Mouse (Mus musculus): ENCODE measurements around the gene Dcaf5. TPM values are rescaled to one million over a fixed set of nuclear protein-coding genes. Genes with fewer than 3 reads are reported as not detected.
"Not testable (repeated sequence)": the region's sequence is repeated elsewhere in the genome, so short reads cannot be mapped to it uniquely, and the experiment has no call there.

Gene Dcaf5
- polyA plus RNA-seq, 1 experiment from 2014 or later = 12.9 TPM

DNA sequence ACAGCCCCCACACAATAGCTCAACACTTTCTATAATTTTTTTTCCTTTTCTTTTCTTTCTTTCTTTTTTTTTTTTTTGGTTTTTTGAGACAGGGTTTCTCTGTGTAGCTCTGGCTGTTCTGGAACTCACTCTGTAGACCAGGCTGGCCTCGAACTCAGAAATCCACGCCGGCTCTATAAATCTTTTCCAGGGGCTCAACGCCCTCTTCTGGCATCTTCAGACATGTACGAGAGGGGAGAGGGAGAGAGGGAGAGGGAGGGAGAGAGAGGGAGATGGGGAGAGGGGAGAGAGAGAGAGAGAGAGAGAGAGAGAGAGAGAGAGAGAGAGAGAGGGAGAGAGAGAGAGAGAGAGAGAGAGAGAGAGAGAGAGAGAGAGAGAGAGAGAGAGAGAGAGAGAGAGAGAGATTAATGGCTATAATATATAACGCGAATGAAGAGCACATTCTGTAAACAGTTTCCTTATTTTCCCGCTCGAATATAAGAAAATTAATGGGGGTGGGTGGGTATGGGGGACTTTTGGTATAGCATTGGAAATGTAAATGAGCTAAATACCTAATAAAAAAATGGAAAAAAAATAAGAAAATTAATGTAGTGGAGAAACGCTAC is 26.0 kb upstream of the Dcaf5 start:
- not testable (repeated sequence) for H3K27me3 ChIP-seq (ENCODE audit: control insufficient read depth, insufficient read depth, low read length); ATAC-seq (ENCODE audit: low FRiP score); H3K27ac ChIP-seq (ENCODE audit: low read depth, low read length); H3K36me3 ChIP-seq (ENCODE audit: control insufficient read depth, insufficient read depth, low read length); H3K9me3 ChIP-seq (ENCODE audit: control insufficient read depth, low read length); H3K4me1 ChIP-seq (ENCODE audit: control insufficient read depth, insufficient read depth, low read length); DNase-seq (ENCODE audit: low spot score, missing footprints)
- peak overlapping the region; percentile 90 for H3K4me3 ChIP-seq (ENCODE audit: low read depth, low read length)
- peak overlapping the region; percentile 90 for H3K9ac ChIP-seq (ENCODE audit: low read length)
- 9% methylated on average over 10 of the region's 10 CpGs for WGBS
- peak overlapping the region; percentile 55 for H3K4me2 ChIP-seq

DNA sequence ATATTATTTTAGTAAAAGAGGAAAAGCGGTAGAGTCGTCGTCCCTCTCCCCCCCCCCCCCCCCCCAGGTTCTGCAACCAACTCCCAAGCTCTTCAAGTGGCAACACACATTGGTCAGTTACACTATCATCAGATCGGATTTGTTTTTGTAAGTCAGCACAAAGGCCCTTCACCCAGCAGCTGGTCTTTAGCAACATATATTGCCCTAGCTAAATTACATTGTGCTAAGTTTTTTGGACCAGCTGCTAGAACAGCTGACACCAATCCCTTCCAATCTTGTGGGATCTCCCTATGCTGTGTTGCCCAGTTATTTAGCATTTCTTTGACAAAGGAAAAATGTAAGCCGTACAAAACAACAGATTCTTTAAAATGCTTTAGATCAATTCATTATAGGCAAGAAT is 21.6 kb upstream of the Dcaf5 start:
- Histone ChIP-seq H3K4me3 (ENCODE audit: low read depth, low read length) (no peak overlapping the region), H3K9me3 (ENCODE audit: control insufficient read depth, low read length) (no peaks in the 10 kb centered on the region), H3K4me1 (ENCODE audit: control insufficient read depth, insufficient read depth, low read length) (no peaks in the 10 kb centered on the region), H3K9ac (ENCODE audit: low read length) (no peak overlapping the region), H3K4me2 (no peak overlapping the region), H3K27ac (ENCODE audit: low read depth, low read length) (no peak overlapping the region), H3K36me3 (ENCODE audit: control insufficient read depth, insufficient read depth, low read length) (no peaks in the 10 kb centered on the region), H3K27me3 (ENCODE audit: control insufficient read depth, insufficient read depth, low read length) (no peaks in the 10 kb centered on the region)
- 78% methylated on average over 5 of the region's 5 CpGs for WGBS
- DNase-seq (ENCODE audit: low spot score, missing footprints) = no peak
- no peak for ATAC-seq (ENCODE audit: low FRiP score)

DNA sequence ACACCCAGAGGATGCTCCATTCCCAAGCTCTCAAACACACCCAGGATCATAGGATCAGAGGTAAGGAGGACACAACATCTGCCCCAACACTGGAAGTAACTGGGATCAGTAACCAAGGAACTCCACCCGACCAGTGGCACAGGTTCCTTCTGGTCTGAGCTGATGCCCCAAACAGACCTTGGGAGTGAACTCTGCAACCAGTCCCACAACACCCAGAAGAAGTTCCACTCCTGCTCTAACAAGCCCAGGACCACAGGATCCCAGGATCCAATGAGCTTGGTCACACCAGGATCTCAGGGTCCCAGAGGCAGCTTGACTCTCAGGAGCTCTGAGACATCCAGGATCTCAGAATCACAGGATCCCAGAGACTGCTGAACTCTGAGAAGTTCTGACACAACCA is 17.1 kb upstream of the Dcaf5 start:
- Histone ChIP-seq H3K4me2 (no peak overlapping the region), H3K4me3 (ENCODE audit: low read depth, low read length) (no peak overlapping the region), H3K9ac (ENCODE audit: low read length) (no peak overlapping the region), H3K4me1 (ENCODE audit: control insufficient read depth, insufficient read depth, low read length) (no peaks in the 10 kb centered on the region), H3K27ac (ENCODE audit: low read depth, low read length) (no peak overlapping the region), H3K9me3 (ENCODE audit: control insufficient read depth, low read length) (no peaks in the 10 kb centered on the region), H3K36me3 (ENCODE audit: control insufficient read depth, insufficient read depth, low read length) (no peaks in the 10 kb centered on the region), H3K27me3 (ENCODE audit: control insufficient read depth, insufficient read depth, low read length) (no peaks in the 10 kb centered on the region)
- ATAC-seq (ENCODE audit: low FRiP score) = no peak
- 87% methylated on average over 1 of the region's 1 CpGs for WGBS
- DNase-seq (ENCODE audit: low spot score, missing footprints) = no peak

DNA sequence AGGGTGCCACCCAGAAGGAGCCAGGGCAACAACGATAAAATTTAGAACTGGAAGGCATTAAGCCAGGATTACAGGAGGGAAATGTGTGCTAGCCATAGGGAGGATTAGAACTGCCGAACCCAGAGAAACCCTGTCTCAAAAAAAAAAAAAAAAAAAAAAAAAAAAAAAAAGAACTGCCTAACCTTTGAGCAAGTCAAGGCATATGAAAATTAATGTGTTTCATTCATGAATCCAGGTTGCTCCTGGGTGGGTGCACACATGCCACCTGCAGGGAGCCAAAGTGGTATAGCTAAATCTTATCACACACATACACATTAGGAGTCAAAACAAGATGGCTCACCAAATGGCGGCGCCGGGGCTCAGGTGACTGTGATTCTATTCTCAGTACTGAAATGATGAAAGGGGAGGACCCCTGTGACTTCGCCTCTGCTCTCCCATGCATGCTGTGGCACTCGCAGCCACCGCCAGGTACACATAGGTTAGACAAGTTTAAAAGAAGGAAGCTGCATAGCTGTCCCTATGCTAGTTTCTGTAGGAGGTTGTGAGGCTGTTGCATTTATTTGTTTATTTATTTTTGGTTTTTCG is 8.2 kb upstream of the Dcaf5 start:
- no peaks in the 10 kb centered on the region for H3K4me1 ChIP-seq (ENCODE audit: control insufficient read depth, insufficient read depth, low read length)
- no peak overlapping the region for H3K4me2 ChIP-seq
- H3K9me3 ChIP-seq (ENCODE audit: control insufficient read depth, low read length) = no peaks in the 10 kb centered on the region
- H3K9ac ChIP-seq (ENCODE audit: low read length) = no peak overlapping the region
- H3K27me3 ChIP-seq (ENCODE audit: control insufficient read depth, insufficient read depth, low read length) = no peaks in the 10 kb centered on the region
- DNase-seq (ENCODE audit: low spot score, missing footprints) = peak; percentile 4
- no peak overlapping the region for H3K27ac ChIP-seq (ENCODE audit: low read depth, low read length)
- ATAC-seq (ENCODE audit: low FRiP score) = no peak
- WGBS = 87% methylated on average over 9 of the region's 9 CpGs
- H3K36me3 ChIP-seq (ENCODE audit: control insufficient read depth, insufficient read depth, low read length) = no peaks in the 10 kb centered on the region
- no peak overlapping the region for H3K4me3 ChIP-seq (ENCODE audit: low read depth, low read length)

DNA sequence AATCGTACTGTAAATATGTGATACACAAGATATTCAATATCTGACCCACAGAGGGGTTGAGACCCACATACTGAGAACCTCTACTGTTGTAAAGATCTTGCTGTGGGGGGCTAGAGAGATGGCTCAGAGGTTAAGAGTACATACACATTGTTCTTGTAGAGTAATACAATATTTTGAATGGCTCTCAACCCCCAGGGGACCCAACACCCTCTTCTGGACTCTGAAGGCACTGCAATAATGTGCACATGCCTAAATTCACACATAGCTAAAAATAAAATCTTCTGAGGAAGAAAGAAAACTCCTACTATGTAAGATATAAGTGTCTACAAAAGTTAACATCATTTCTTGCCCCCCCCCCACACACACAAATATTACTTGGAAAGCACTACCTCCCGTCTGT is 4.6 kb upstream of the Dcaf5 start:
- no peak for ATAC-seq (ENCODE audit: low FRiP score)
- H3K27ac ChIP-seq (ENCODE audit: low read depth, low read length) = no peak overlapping the region
- WGBS = 74% methylated on average over 2 of the region's 2 CpGs
- no peaks in the 10 kb centered on the region for H3K9me3 ChIP-seq (ENCODE audit: control insufficient read depth, low read length)
- no peak overlapping the region for H3K4me3 ChIP-seq (ENCODE audit: low read depth, low read length)
- no peaks in the 10 kb centered on the region for H3K36me3 ChIP-seq (ENCODE audit: control insufficient read depth, insufficient read depth, low read length)
- peak; percentile 45 for DNase-seq (ENCODE audit: low spot score, missing footprints)
- H3K4me2 ChIP-seq = no peak overlapping the region
- H3K4me1 ChIP-seq (ENCODE audit: control insufficient read depth, insufficient read depth, low read length) = peaks cover 4% of the 10 kb centered on the region; the same call in 1 of the 2 replicates
- no peak overlapping the region for H3K9ac ChIP-seq (ENCODE audit: low read length)
- H3K27me3 ChIP-seq (ENCODE audit: control insufficient read depth, insufficient read depth, low read length) = no peaks in the 10 kb centered on the region

DNA sequence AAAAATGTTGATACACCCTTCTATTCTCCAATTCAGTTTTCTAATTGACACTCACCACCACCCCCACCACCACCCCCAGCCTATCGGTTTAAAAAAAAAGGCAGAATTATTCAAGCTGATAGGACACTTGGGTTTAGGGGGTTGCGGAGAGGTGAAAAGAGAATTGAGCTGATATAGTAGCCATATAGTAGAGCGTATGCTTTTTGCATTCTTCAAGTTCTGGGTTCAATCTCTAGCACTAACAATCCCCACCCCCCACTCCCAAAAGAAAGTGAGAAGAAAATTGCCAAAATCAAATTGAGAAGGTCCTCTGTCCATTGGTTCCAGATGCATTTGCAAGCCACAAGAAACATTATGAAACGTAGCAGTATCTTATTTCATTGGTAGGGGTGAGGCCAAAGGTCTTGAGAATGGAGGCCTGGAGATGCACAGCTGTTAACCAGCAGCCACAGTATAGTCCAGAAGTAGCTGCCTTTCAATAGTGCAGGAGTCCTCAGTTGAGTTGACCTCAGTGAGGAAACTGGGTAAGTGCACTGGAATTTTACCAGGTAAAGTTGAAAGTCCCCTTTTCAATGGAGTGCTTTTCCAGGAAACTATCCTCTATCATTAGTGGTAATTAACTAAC is 762 bp upstream of the Dcaf5 start:
- WGBS = 23% methylated on average over 4 of the region's 4 CpGs
- peak; percentile 93 for DNase-seq (ENCODE audit: low spot score, missing footprints)
- H3K27ac ChIP-seq (ENCODE audit: low read depth, low read length) = peak overlapping the region; percentile 96
- H3K9me3 ChIP-seq (ENCODE audit: control insufficient read depth, low read length) = no peaks in the 10 kb centered on the region
- ATAC-seq (ENCODE audit: low FRiP score) = no peak
- peak overlapping the region; percentile 88 for H3K4me3 ChIP-seq (ENCODE audit: low read depth, low read length)
- H3K4me1 ChIP-seq (ENCODE audit: control insufficient read depth, insufficient read depth, low read length) = peaks cover 9% of the 10 kb centered on the region; the same call in 1 of the 2 replicates
- H3K4me2 ChIP-seq = peak overlapping the region; percentile 68
- H3K9ac ChIP-seq (ENCODE audit: low read length) = peak overlapping the region; percentile 94
- H3K36me3 ChIP-seq (ENCODE audit: control insufficient read depth, insufficient read depth, low read length) = no peaks in the 10 kb centered on the region
- H3K27me3 ChIP-seq (ENCODE audit: control insufficient read depth, insufficient read depth, low read length) = no peaks in the 10 kb centered on the region

DNA sequence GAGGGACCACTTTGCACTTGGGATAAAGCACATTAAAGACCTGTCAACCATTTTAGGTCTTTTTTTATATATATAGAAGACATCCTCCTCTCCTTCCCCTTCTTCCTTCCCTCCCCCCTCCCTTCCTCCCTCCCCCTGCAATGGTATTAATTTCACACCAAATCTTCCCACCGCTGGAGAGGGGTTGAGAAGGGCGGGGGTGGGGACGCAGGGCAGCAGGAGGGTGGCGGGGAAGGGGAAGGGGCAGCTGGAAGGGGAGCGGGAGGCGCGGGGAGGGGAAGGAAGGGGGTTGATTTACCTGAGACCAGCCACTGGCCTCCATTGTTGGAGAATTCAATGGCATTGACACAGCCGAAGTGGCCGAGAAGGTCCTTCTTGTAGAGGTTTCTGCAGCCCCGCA is 514 bp downstream of the Dcaf5 start:
- peak overlapping the region; percentile 68 for H3K4me2 ChIP-seq
- H3K9me3 ChIP-seq (ENCODE audit: control insufficient read depth, low read length) = no peaks in the 10 kb centered on the region
- DNase-seq (ENCODE audit: low spot score, missing footprints) = peak; percentile 95
- H3K36me3 ChIP-seq (ENCODE audit: control insufficient read depth, insufficient read depth, low read length) = no peaks in the 10 kb centered on the region
- peaks cover 9% of the 10 kb centered on the region; the same call in 1 of the 2 replicates for H3K4me1 ChIP-seq (ENCODE audit: control insufficient read depth, insufficient read depth, low read length)
- H3K27ac ChIP-seq (ENCODE audit: low read depth, low read length) = peak overlapping the region; percentile 96
- 0% methylated on average over 9 of the region's 10 CpGs for WGBS
- no peaks in the 10 kb centered on the region for H3K27me3 ChIP-seq (ENCODE audit: control insufficient read depth, insufficient read depth, low read length)
- peak overlapping the region; percentile 88 for H3K4me3 ChIP-seq (ENCODE audit: low read depth, low read length)
- peak; percentile 22; the same call in 1 of the 2 replicates for ATAC-seq (ENCODE audit: low FRiP score)
- peak overlapping the region; percentile 94 for H3K9ac ChIP-seq (ENCODE audit: low read length)

DNA sequence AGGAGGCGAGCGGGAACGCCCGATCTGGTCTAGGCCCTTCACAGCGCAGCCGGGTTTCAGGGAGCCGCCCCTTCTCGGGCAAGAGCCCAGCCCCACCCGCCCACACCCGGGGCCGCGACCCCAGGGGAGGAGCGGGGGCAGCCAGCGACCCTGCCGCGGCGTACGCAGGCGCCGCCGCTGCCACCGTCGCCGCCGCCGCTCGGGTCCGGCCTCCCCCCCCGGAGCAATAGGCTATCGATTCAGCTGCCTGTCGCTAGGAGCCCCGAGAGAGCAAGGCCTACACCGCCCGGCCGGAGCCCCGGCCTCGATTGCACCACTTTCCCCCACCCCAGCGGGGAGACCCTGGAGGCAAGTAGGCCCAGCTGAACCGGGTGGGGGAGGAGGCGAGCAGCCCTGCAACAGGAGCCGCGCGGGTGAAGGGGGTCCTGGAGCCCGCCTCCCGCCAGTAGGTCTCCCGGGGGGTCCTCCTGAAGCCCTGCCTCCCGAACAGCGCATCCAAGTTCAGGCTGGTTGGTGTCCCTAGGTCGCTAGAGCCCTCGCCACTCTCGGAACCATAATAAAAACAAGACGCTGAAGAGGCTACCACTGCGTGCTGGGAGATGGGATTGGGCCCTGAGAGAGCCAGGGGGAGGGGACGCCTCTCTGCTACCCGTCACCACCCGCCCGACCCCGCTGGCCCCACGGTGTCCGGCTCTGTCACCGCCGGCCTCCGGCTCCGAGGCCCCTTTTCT is 1.3 kb downstream of the Dcaf5 start:
- peak overlapping the region; percentile 94 for H3K9ac ChIP-seq (ENCODE audit: low read length)
- ATAC-seq (ENCODE audit: low FRiP score) (peak; percentile 77), DNase-seq (ENCODE audit: low spot score, missing footprints) (peak; percentile 98)
- peak overlapping the region; percentile 68 for H3K4me2 ChIP-seq
- H3K27me3 ChIP-seq (ENCODE audit: control insufficient read depth, insufficient read depth, low read length) = no peaks in the 10 kb centered on the region
- H3K4me1 ChIP-seq (ENCODE audit: control insufficient read depth, insufficient read depth, low read length) = peaks cover 9% of the 10 kb centered on the region; the same call in 1 of the 2 replicates
- peak overlapping the region; percentile 96 for H3K27ac ChIP-seq (ENCODE audit: low read depth, low read length)
- H3K9me3 ChIP-seq (ENCODE audit: control insufficient read depth, low read length) = no peaks in the 10 kb centered on the region
- H3K4me3 ChIP-seq (ENCODE audit: low read depth, low read length) = peak overlapping the region; percentile 88
- no peaks in the 10 kb centered on the region for H3K36me3 ChIP-seq (ENCODE audit: control insufficient read depth, insufficient read depth, low read length)
- WGBS = 0% methylated on average over 54 of the region's 64 CpGs

DNA sequence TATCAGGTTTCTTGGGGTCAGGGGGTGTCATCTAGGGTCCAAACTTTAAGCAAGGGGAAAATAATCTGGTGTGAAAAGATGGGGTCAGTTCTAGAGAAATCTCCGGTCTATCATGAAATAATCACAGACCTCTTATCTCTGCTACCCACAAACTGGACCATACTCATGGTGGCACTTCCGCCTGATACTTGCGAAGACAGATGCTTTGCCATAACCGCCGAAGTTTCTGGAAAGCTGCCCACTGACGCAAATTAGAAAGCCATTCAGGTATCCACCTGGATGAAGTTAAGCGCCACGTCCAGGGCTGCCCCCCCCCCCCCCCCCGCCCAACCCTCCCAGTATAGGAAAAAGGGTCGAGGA is 1.8 kb downstream of the Dcaf5 start:
- Histone ChIP-seq H3K4me2 (peak overlapping the region; percentile 68), H3K9ac (ENCODE audit: low read length) (peak overlapping the region; percentile 94), H3K9me3 (ENCODE audit: control insufficient read depth, low read length) (no peaks in the 10 kb centered on the region), H3K27me3 (ENCODE audit: control insufficient read depth, insufficient read depth, low read length) (no peaks in the 10 kb centered on the region), H3K36me3 (ENCODE audit: control insufficient read depth, insufficient read depth, low read length) (no peaks in the 10 kb centered on the region), H3K4me3 (ENCODE audit: low read depth, low read length) (peak overlapping the region; percentile 88), H3K4me1 (ENCODE audit: control insufficient read depth, insufficient read depth, low read length) (peaks cover 9% of the 10 kb centered on the region; the same call in 1 of the 2 replicates), H3K27ac (ENCODE audit: low read depth, low read length) (peak overlapping the region; percentile 96)
- peak; percentile 88 for DNase-seq (ENCODE audit: low spot score, missing footprints)
- no peak for ATAC-seq (ENCODE audit: low FRiP score)
- 7% methylated on average over 9 of the region's 10 CpGs for WGBS

Data from midbrain, embryonic 11.5 days (tissue).